Mouse (Mus musculus) forebrain, embryonic 16.5 days (tissue): Measurements from ENCODE around the gene Frat2. TPM values are rescaled to one million over a fixed set of nuclear protein-coding genes. Genes with fewer than 3 reads are reported as not detected.

Experiments used
- ATAC-seq: fragments of 200-750 bp; cut with Nextera tagmentation; 2 replicates; pipeline ENCODE4 v1.8.0; 2017; ENCODE audit warnings: mild to moderate bottlenecking, moderate library complexity
- H3K27ac ChIP-seq: fragments of 300-500 bp; sonication (generic); 2 replicates; pipeline ENCODE4 v1.5.1; 2014; ENCODE audit warnings: low read length, control low read depth
- H3K27me3 ChIP-seq: fragments of 300-500 bp; sonication (generic); replicated peaks from 2 replicates; pipeline ENCODE4 v1.6.1; 2014; ENCODE audit warnings: low read length; ENCODE audit not compliant: control insufficient read depth, insufficient read depth
- H3K36me3 ChIP-seq: fragments of 300-500 bp; sonication (generic); 2 replicates; pipeline ENCODE4 v1.6.1; 2014; ENCODE audit not compliant: control insufficient read depth, insufficient read depth
- H3K4me1 ChIP-seq: fragments of 300-500 bp; sonication (generic); replicated peaks from 2 replicates; pipeline ENCODE4 v1.6.1; 2014; ENCODE audit warnings: low read length; ENCODE audit not compliant: control insufficient read depth, insufficient read depth
- H3K4me2 ChIP-seq: fragments of 300-500 bp; sonication (generic); 2 replicates; pipeline ENCODE4 v1.6.1; 2014; ENCODE audit warnings: mild to moderate bottlenecking, low read length, control low read depth
- H3K4me3 ChIP-seq: fragments of 300-500 bp; sonication (generic); replicated peaks from 2 replicates; pipeline ENCODE4 v1.5.1; 2014; ENCODE audit warnings: mild to moderate bottlenecking, low read length, control low read depth
- H3K9ac ChIP-seq: fragments of 300-500 bp; sonication (generic); replicated peaks from 2 replicates; pipeline ENCODE4 v1.6.1; 2014; ENCODE audit warnings: low read depth, low read length, control low read depth
- H3K9me3 ChIP-seq: fragments of 300-500 bp; sonication (generic); 2 replicates; pipeline ENCODE4 v1.6.1; 2016; ENCODE audit warnings: low read length; ENCODE audit not compliant: control insufficient read depth
- WGBS: fragments of 180-500 bp; shearing (Covaris S2); extraction: QIAGEN DNeasy Blood & Tissue Kit; methylation state at CpG from one replicate; pipeline ENCODE4 v1.1.7; 2014; 5-methylcytosine and 5-hydroxymethylcytosine counted together
- polyA plus RNA-seq: library from polyadenylated mRNA; unstranded; fragments of >200 nt; fragmentation: Nextera tagmentation; extraction: Ambion mirVana; gene quantifications from 2 replicates; pipeline ENCODE4 v1.2.1, GENCODE M21; 2015

Gene Frat2
- polyA plus RNA-seq, 1 experiment from 2014 or later, result 10.4 TPM

GRCm38 (mm10) chr19:41829381-41830105 is 18.4 kb downstream of the Frat2 start, which contains the start of gene Frat1:
TSS of gene Frat1 (plus strand) at chr19:41829970.
- peak within 1 kb of the TSS; percentile 82 for H3K4me2 ChIP-seq
- H3K27ac ChIP-seq, result peak within 1 kb of the TSS; percentile 98
- under 1% methylated on average over 38 of the region's 39 CpGs for WGBS
- H3K36me3 ChIP-seq, result no peaks in the 10 kb centered on the region
- peak; percentile 94 for ATAC-seq
- no peaks in the 10 kb centered on the region for H3K27me3 ChIP-seq
- peak within 1 kb of the TSS; percentile 81 for H3K9ac ChIP-seq
- no peaks in the 10 kb centered on the region for H3K9me3 ChIP-seq
- peak within 1 kb of the TSS; percentile 79 for H3K4me3 ChIP-seq
- H3K4me1 ChIP-seq, result peaks cover 29% of the 10 kb centered on the region

GRCm38 (mm10) chr19:41828941-41829340 is 19.0 kb downstream of the Frat2 start:
- peak overlapping the region; percentile 82 for H3K4me2 ChIP-seq
- H3K36me3 ChIP-seq, result no peaks in the 10 kb centered on the region
- no peaks in the 10 kb centered on the region for H3K27me3 ChIP-seq
- peak overlapping the region; percentile 78 for H3K27ac ChIP-seq
- no peaks in the 10 kb centered on the region for H3K9me3 ChIP-seq
- 61% methylated on average over 3 of the region's 3 CpGs for WGBS
- peak overlapping the region; percentile 56 for H3K9ac ChIP-seq
- peaks cover 29% of the 10 kb centered on the region for H3K4me1 ChIP-seq
- peak overlapping the region; percentile 79 for H3K4me3 ChIP-seq
- ATAC-seq, result no peak

GRCm38 (mm10) chr19:41826529-41826928 is 21.4 kb downstream of the Frat2 start:
- Histone ChIP-seq H3K27me3 (no peaks in the 10 kb centered on the region), H3K4me1 (peaks cover 7% of the 10 kb centered on the region), H3K27ac (no peak overlapping the region), H3K36me3 (no peaks in the 10 kb centered on the region), H3K9ac (no peak overlapping the region), H3K4me3 (no peak overlapping the region), H3K4me2 (no peak overlapping the region), H3K9me3 (no peaks in the 10 kb centered on the region)
- WGBS, result 79% methylated on average over 2 of the region's 3 CpGs
- no peak for ATAC-seq

- H3K27ac ChIP-seq, result no peak overlapping the region
- no peaks in the 10 kb centered on the region for H3K36me3 ChIP-seq
- no peak overlapping the region for H3K4me2 ChIP-seq
- H3K4me3 ChIP-seq, result no peak overlapping the region
- peaks cover 2% of the 10 kb centered on the region; the same call in 1 of the 2 replicates for H3K4me1 ChIP-seq
- no peaks in the 10 kb centered on the region for H3K27me3 ChIP-seq
- no peak for ATAC-seq
- 85% methylated on average over 5 of the region's 5 CpGs for WGBS
- H3K9me3 ChIP-seq, result no peaks in the 10 kb centered on the region
- H3K9ac ChIP-seq, result no peak overlapping the region
These were observed 23.0 kb downstream of the Frat2 start for GRCm38 (mm10) chr19:41824950-41825349.

- whole genome bisulfite sequencing, result 85% methylated on average over 1 of the region's 1 CpGs
- Histone ChIP-seq H3K4me1 (no peaks in the 10 kb centered on the region), H3K27me3 (no peaks in the 10 kb centered on the region), H3K9me3 (no peaks in the 10 kb centered on the region), H3K4me3 (no peak overlapping the region), H3K27ac (no peak overlapping the region), H3K9ac (no peak overlapping the region), H3K36me3 (no peaks in the 10 kb centered on the region), H3K4me2 (no peak overlapping the region)
- no peak for ATAC-seq
These were observed 25.3 kb downstream of the Frat2 start for GRCm38 (mm10) chr19:41822589-41822988.

- no peak overlapping the region for H3K4me2 ChIP-seq
- no peaks in the 10 kb centered on the region for H3K9me3 ChIP-seq
- H3K27me3 ChIP-seq, result no peaks in the 10 kb centered on the region
- 12% methylated on average over 5 of the region's 5 CpGs for WGBS
- ATAC-seq, result no peak
- H3K4me3 ChIP-seq, result no peak overlapping the region
- no peaks in the 10 kb centered on the region for H3K36me3 ChIP-seq
- H3K4me1 ChIP-seq, result no peaks in the 10 kb centered on the region
- no peak overlapping the region for H3K9ac ChIP-seq
- no peak overlapping the region for H3K27ac ChIP-seq
These were observed 26.5 kb downstream of the Frat2 start for GRCm38 (mm10) chr19:41821436-41821835.

GRCm38 (mm10) chr19:41818749-41819148 is 29.2 kb downstream of the Frat2 start:
- no peaks in the 10 kb centered on the region for H3K4me1 ChIP-seq
- H3K9ac ChIP-seq, result no peak overlapping the region
- no peak overlapping the region for H3K4me2 ChIP-seq
- 85% methylated on average over 4 of the region's 4 CpGs for WGBS
- ATAC-seq, result no peak
- H3K9me3 ChIP-seq, result no peaks in the 10 kb centered on the region
- no peaks in the 10 kb centered on the region for H3K27me3 ChIP-seq
- H3K4me3 ChIP-seq, result no peak overlapping the region
- H3K36me3 ChIP-seq, result no peaks in the 10 kb centered on the region
- H3K27ac ChIP-seq, result no peak overlapping the region

- ATAC-seq, result no peak
- H3K36me3 ChIP-seq, result no peaks in the 10 kb centered on the region
- no peak overlapping the region for H3K4me2 ChIP-seq
These were observed 30.6 kb downstream of the Frat2 start for GRCm38 (mm10) chr19:41817325-41817724.

GRCm38 (mm10) chr19:41816915-41817314 is 31.0 kb downstream of the Frat2 start:
- Histone ChIP-seq H3K9ac (no peak overlapping the region), H3K4me2 (no peak overlapping the region), H3K27me3 (no peaks in the 10 kb centered on the region), H3K36me3 (no peaks in the 10 kb centered on the region), H3K9me3 (no peaks in the 10 kb centered on the region), H3K27ac (no peak overlapping the region), H3K4me3 (no peak overlapping the region), H3K4me1 (no peaks in the 10 kb centered on the region)
- 66% methylated on average over 5 of the region's 5 CpGs for WGBS
- ATAC-seq, result no peak

More at GRCm38 (mm10) chr19:41817325-41817724, 30.6 kb downstream of the Frat2 start:
- no peak overlapping the region for H3K27ac ChIP-seq
- H3K27me3 ChIP-seq, result no peaks in the 10 kb centered on the region
- no peak overlapping the region for H3K9ac ChIP-seq
- 59% methylated on average over 10 of the region's 10 CpGs for WGBS
- no peaks in the 10 kb centered on the region for H3K9me3 ChIP-seq
- no peak overlapping the region for H3K4me3 ChIP-seq
- no peaks in the 10 kb centered on the region for H3K4me1 ChIP-seq
